9 mouse cellular contexts compared by ENCODE assay signal in genomic region chr4:116799901-116800300, GRCm38 (mm10). TPM values are rescaled to one million over a fixed set of nuclear protein-coding genes. Genes with fewer than 3 reads are reported as not detected.
DNase-seq lines count a peak whose midpoint lies in the region; ATAC-seq lines count a peak whose summit lies in the region.
"Had no signal": no experiment of that assay in that cellular context is flagged by ENCODE, and none has a peak within 500 bp of the region (broad histone marks: within the 10 kb centered on the region; RNA-seq: fewer than 3 reads in every experiment).

No protein-coding gene starts in this region.

- peak; percentile 87 for ATAC-seq in CD4-positive, CD25-positive, alpha-beta regulatory T cell, adult 4 months
- ATAC-seq in activated CD4-positive, CD25-positive, alpha-beta regulatory T cell, adult 4 months = peak; percentile 78

- peak; percentile 54 for DNase-seq in layer of hippocampus, adult 9-11 months
- no peak for DNase-seq in layer of hippocampus, adult 8-10 months (ENCODE audit: low spot score in 2 of 2)
- peak; percentile 36 for DNase-seq in lung, postnatal 10 days
- DNase-seq in heart, postnatal 25 days (ENCODE audit: low spot score) = no peak
- DNase-seq in right cerebral cortex, postnatal 14 days = no peak
- no peak for DNase-seq in heart, adult 18-20 months
- DNase-seq: cerebellum, adult 11 months had no signal

- intact Hi-C loops in heart, postnatal 25 days (cut with DNase I) = no loop called here

RNA-seq across cellular contexts. Expression of gene Toe1, which starts 7.5 kb away (rescaled TPM):
- total RNA-seq in layer of hippocampus, adult 8-10 months (2022) = 10 to 100 TPM; 11.3 to 16.1 (median 14.0) TPM
- polyA plus RNA-seq in CD4-positive, CD25-positive, alpha-beta regulatory T cell, adult 4 months (2017; shearing (Covaris generic)) = 10 to 100 TPM; 30.7 to 43.6 TPM
- polyA plus RNA-seq in activated CD4-positive, CD25-positive, alpha-beta regulatory T cell, adult 4 months (2017; shearing (Covaris generic)) = 10 to 100 TPM; 23.7 to 29.3 TPM
- total RNA-seq in heart, postnatal 25 days (2021) = 1 to 10 TPM; 6.9 to 8.2 TPM
- total RNA-seq in heart, adult 18-20 months (2021) = 1 to 10 TPM; 5.5 to 7.3 TPM

RNA-seq across cellular contexts. Expression of gene Mutyh, which starts 7.6 kb away (rescaled TPM):
- total RNA-seq in layer of hippocampus, adult 8-10 months (2022) = 1 to 10 TPM; 2.0 to 4.9 (median 2.9) TPM
- polyA plus RNA-seq in CD4-positive, CD25-positive, alpha-beta regulatory T cell, adult 4 months (2017; shearing (Covaris generic)) = 10 to 100 TPM; 13.9 to 17.5 TPM
- 10 to 100 TPM in 1 of 2 experiments, 1 to 10 TPM in 1; 9.2 to 15.0 TPM for polyA plus RNA-seq in activated CD4-positive, CD25-positive, alpha-beta regulatory T cell, adult 4 months (2017; shearing (Covaris generic))
- 1 to 10 TPM; 1.5 to 1.6 TPM for total RNA-seq in heart, postnatal 25 days (2021)
- total RNA-seq in heart, adult 18-20 months (2021) = 1 to 10 TPM; 1.3 TPM

RNA-seq across cellular contexts. Expression of gene Hpdl, which starts 21.6 kb away (rescaled TPM):
- 1 to 10 TPM; 3.1 to 5.5 (median 5.2) TPM for total RNA-seq in layer of hippocampus, adult 8-10 months (2022)
- polyA plus RNA-seq in CD4-positive, CD25-positive, alpha-beta regulatory T cell, adult 4 months (2017; shearing (Covaris generic)) = under 1 TPM in 1 of 2 experiments, not detected in 1; 0.52 TPM
- polyA plus RNA-seq in activated CD4-positive, CD25-positive, alpha-beta regulatory T cell, adult 4 months (2017; shearing (Covaris generic)) = under 1 TPM; 0.70 to 0.85 TPM
- total RNA-seq in heart, postnatal 25 days (2021) = 1 to 10 TPM; 4.2 to 4.8 TPM
- total RNA-seq in heart, adult 18-20 months (2021) = 1 to 10 TPM; 3.5 to 3.7 TPM

Comparison
In these comparisons a context has a peak if more than half of its experiments do, and no peak if none do; other contexts are left out.
1. DNase-seq: peak in layer of hippocampus, adult 9-11 months (single experiment) and lung, postnatal 10 days (single experiment); none in layer of hippocampus, adult 8-10 months (0 of 2), heart, postnatal 25 days (single experiment), right cerebral cortex, postnatal 14 days (single experiment) and heart, adult 18-20 months (0 of 2).